Mouse (Mus musculus) left cerebral cortex, postnatal 4 days (tissue): ENCODE results near the gene Tk1. TPM values are rescaled to one million over a fixed set of nuclear protein-coding genes. Genes with fewer than 3 reads are reported as not detected.

Experiments
- DNase-seq: peaks from one replicate; pipeline ENCODE4 v3.0.0-alpha.2; 2022
- intact Hi-C: fragments of 180-260 bp; cut with DNase I; formaldehyde crosslinking; loops from one replicate; pipeline ENCODE4 v1.15.1; 2025
- total RNA-seq, 2 experiments: library from RNA; stranded (reverse); gene quantifications; 2 replicates each; pipeline ENCODE4 v1.2.3; 2021

The Tk1 gene
- total RNA-seq, 2 experiments from 2014 or later: 8.9 to 9.0 TPM

DNA sequence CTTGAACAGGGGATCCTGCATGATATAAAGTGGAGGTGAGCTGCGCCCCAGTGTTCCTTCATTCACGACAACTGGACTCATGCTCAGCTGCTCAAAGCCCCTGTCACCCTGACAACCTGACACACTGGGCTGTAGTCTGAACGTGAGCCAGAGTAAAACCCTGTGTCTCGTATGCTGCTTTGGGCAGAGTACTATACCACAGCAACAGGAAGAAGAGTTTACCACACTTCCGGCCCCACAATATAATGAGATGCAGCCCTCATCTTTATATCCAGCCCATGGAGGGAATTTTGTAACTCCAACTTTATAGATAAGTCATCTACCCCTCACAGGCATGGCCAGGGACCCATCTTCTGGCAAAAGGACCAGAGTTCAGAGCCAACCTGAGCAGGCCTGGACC, 48.8 kb downstream of the Tk1 start:
- intact Hi-C loops: no loop called here
- no peak for DNase-seq

DNA sequence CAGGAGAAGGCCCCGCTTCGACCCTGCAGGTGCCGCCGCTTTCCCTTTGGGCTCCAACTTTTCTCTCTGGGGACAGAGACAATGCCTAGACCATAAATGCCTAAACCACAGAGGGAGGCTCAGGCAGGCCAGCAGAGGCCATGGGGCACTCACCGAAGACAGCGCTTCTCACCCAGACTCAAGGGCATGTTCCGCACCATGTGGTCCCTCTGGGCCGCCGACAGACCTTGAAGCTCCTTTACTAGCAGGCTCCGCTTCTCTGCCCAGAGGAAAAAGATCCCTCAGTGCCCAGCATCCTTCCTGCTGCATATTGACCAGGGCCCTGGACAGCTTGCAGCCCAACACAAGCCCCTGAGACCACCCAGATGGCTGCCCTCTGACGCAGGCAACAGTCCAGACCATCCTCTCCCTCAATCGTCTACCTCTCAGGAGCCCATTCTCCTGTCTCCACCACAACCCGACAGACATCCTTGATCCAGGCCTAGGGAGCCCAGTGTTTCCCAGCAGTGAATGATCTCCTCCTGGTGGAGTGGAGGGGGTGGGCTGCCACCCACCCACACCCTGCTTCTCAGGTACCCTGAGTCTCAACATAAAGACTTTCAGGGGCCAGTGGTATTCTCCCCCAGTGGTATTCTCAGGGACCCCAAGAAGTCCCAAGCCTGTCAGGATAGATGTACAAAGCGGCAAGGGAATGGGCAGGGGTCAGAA, 49.7 kb downstream of the Tk1 start:
- intact Hi-C loops: no loop called here
- no peak for DNase-seq

DNA sequence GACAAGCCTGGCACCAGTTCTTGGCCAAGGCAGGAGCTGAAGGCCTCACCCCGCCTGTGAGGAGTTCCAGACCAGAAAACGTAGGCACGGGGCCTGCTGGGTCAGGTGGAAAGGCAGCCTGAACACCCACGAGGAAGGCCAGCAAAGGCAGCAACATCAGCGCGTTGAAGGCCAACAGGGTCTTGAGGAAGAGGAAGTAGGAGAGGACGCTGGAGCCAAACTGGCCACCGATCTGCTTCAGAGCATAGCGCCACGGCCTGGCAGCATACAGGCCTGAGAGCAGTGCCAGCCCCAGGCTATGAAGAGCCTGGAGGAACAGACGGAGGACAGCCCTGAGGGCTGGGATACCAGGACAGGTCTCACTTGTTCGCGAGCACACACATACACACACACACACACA, 50.4 kb downstream of the Tk1 start:
- no peak for DNase-seq
- intact Hi-C loops: no loop called here

DNA sequence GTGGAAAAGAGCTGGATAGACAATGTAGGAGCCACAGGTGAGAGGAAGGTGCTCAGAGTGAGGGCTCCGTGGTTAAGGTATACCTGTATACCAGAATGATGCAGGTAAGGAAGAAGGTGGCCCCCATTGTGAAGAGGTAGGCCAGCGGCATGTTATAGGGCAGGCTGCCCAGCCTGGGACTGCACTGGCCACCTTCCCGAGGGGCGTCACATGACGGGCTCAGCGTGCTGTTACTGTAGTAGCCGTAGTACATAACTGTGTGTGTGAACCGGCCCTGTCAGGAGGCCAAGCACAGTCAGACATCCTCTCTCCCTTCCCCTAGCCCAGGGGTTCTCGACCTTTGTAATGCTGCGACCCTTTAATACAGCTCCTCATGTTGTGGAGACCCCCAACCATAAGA, 51.0 kb downstream of the Tk1 start:
- intact Hi-C loops: no loop called here
- DNase-seq: no peak

DNA sequence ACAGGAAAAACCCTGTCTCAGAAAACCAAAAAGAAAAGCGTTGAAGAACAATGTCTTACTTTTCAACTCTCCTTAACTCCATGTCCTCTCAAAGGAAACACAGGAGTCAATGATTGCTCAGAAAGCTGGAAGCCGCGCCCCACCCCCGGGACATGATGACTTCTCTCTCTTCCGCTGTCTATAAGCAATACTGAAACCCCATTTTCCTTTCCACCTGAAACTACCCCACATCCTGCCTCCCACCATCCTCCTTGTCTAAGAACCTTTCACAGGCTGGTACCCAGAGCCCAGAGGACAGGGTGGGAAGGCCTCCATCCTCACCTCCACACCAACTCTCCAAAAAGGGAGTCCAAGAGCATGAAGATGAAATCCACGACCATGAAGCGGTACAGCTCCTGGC, 53.5 kb downstream of the Tk1 start:
- DNase-seq: no peak
- intact Hi-C loops: no loop called here

DNA sequence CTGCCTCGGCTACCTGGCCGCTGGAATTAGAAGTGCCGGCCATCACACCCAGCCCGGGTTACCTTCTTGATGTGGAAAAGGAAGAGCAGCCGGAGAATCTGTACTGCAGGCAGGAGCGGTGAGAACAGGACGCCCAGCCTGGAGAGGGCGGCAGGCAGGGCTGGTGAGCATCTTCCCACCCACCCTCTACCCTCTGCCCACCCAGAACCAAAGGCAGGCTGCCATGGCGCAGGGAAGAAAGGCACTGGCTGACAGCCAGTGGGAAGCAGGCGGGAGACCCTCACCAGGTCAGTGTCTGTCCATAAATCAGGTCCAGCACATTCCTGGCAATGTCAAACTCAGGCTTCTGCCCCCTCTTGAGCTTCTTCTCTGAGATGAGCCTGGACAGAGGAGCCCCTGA, 55.5 kb downstream of the Tk1 start:
- intact Hi-C loops: no loop called here
- DNase-seq: peak; percentile 64

DNA sequence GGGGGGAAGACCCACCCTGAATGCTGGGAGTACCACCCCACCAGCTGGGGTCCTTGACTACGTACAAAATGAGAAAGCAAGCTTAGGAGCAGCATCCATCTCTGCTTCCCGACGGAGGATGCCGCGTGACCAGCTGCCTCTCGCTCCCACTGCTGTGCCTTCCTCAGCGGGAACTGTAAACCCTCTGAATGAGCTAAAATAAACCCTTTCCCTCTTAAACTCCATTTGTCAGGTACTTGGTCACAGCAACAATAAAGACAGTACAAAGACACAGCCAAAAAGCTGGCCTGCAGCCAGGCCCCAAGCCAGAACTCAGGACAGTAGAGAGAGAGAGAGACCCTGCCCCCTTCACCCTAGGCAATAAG, 56.2 kb downstream of the Tk1 start:
- intact Hi-C loops: no loop called here
- DNase-seq: no peak

DNA sequence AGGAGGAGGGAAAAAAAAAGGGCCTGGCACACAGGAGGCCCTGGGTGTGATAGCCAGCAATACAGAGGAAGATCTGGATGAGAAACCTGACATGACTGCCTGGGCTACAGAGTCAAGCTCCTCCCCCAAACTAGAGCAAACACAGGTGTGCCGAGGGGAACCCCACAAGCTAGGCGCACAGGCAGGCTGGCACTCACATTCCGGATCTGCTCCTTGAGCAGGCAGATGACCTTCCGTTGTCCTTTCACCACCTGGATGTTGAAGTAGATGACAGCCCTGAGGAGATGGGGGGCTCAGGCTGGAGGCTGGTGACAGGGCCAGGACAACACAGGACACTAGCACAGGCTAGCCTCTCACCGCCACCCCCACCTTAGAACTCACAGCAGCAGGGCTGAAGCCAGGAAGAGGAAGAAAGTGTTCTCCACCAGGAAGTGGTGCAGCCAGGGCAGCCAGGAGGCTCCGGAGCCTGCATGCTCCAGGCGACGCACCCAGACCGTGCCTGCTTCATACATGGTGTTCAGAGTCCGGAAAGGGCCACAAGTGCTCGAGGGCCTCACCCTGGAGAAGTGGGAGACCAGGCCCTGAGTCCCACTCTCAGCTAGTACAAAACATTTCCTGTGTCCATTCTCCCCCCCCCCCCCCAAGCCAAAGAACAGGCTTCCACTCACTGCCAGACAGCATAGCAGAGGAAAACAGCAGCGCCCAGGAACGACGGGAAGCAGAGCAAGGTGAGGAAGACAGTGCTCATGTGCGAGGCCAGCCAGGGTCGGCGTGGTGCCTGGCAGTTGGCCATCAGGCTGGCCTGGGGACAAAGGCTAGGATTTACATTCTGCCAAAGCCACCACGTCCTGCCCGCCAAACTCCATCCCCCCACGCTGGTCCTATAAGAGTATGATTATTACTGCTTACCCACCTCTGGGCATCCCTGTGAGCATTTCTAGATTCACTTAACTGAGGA, 56.9 kb downstream of the Tk1 start:
- peak; percentile 81 for DNase-seq
- intact Hi-C loops: no loop called here

DNA sequence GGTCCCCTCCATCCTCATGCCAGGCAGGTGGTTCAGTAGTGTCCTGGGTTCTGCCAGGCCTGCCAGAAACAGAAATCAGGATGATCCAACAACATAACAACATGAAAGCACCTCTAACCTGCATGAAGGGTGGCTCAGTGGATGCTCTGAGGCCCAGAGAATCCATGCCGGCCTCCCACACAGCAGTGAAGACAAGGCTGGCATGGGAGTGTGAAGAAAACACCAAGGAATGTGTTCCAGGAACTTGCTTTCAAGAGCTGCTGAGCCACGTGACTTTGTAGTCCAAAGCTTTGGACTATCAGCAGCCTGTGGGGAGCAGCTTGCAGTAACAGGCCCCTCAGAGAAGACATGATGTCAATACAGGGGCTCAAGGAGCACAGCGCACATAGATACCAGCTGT, 59.6 kb downstream of the Tk1 start:
- no peak for DNase-seq
- intact Hi-C loops: no loop called here

Other genes starting within 250 kb of the Tk1 start
- 10 to 100 TPM; 89.8 to 90.7 TPM for gene Tnrc6c, start 171.8 kb downstream of the Tk1 start, total RNA-seq
- gene Tmc8, start 44.0 kb downstream of the Tk1 start, total RNA-seq: 1 to 10 TPM; 1.2 to 1.5 TPM
- 1 to 10 TPM; 3.5 TPM for gene Tmc6, start 43.9 kb downstream of the Tk1 start, total RNA-seq
- gene 6030468B19Rik, start 28.4 kb downstream of the Tk1 start, total RNA-seq: not detected
- gene Gm20708, start 16.4 kb downstream of the Tk1 start, total RNA-seq: 1 to 10 TPM; 4.4 to 5.1 TPM
- 10 to 100 TPM in 1 of 2 experiments, 1 to 10 TPM in 1; 9.2 to 14.1 TPM for gene Syngr2, start 16.4 kb downstream of the Tk1 start, total RNA-seq
- 10 to 100 TPM in 1 of 2 experiments, 1 to 10 TPM in 1; 7.8 to 11.5 TPM for gene Afmid, start 168 bp downstream of the Tk1 start, total RNA-seq
- gene Birc5, start 23.2 kb upstream of the Tk1 start, total RNA-seq: 1 to 10 TPM; 6.3 to 6.7 TPM
- gene Tmem235, start 34.7 kb upstream of the Tk1 start, total RNA-seq: not detected
- 1 to 10 TPM; 2.1 to 3.3 TPM for gene Tha1, start 47.4 kb upstream of the Tk1 start, total RNA-seq
- 1 to 10 TPM; 3.8 to 4.1 TPM for gene Socs3, start 144.0 kb upstream of the Tk1 start, total RNA-seq
- gene Pgs1, start 160.2 kb upstream of the Tk1 start, total RNA-seq: 10 to 100 TPM; 56.9 to 58.6 TPM